Mouse (Mus musculus) stomach, postnatal 0 days (tissue): ENCODE data around the gene Elavl4. TPM values are rescaled to one million over a fixed set of nuclear protein-coding genes. Genes with fewer than 3 reads are reported as not detected.

ENCODE experiments used
- ATAC-seq: fragments of 200-750 bp; cut with Nextera tagmentation; 2 replicates; pipeline ENCODE4 v1.8.0; 2017; ENCODE audit not compliant: low FRiP score, low TSS enrichment
- DNase-seq: peaks from one replicate; pipeline ENCODE4 v3.0.0-alpha.2; 2016; ENCODE audit warnings: low spot score
- H3K27ac ChIP-seq: fragments of 300-500 bp; sonication (generic); replicated peaks from 2 replicates; pipeline ENCODE4 v1.5.1; 2014; ENCODE audit warnings: mild to moderate bottlenecking, control low read depth
- H3K27me3 ChIP-seq: fragments of 300-500 bp; sonication (generic); 2 replicates; pipeline ENCODE4 v1.6.1; 2014; ENCODE audit warnings: low read length; ENCODE audit not compliant: control insufficient read depth, insufficient read depth
- H3K36me3 ChIP-seq: fragments of 300-500 bp; sonication (generic); 2 replicates; pipeline ENCODE4 v1.6.1; 2014; ENCODE audit warnings: low read length, mixed read lengths; ENCODE audit not compliant: control insufficient read depth, insufficient read depth
- H3K4me1 ChIP-seq: fragments of 300-500 bp; sonication (generic); replicated peaks from 2 replicates; pipeline ENCODE4 v1.6.1; 2014; ENCODE audit warnings: antibody characterized with exemption; ENCODE audit not compliant: control insufficient read depth, insufficient read depth
- H3K4me2 ChIP-seq: fragments of 300-500 bp; sonication (generic); replicated peaks from 2 replicates; pipeline ENCODE4 v1.6.1; 2014; ENCODE audit warnings: low read depth, mild to moderate bottlenecking, control low read depth, moderate library complexity
- H3K4me3 ChIP-seq: fragments of 300-500 bp; sonication (generic); 2 replicates; pipeline ENCODE4 v1.5.1; 2014; ENCODE audit warnings: low read depth, low read length, control low read depth
- H3K9ac ChIP-seq: fragments of 300-500 bp; sonication (generic); 2 replicates; pipeline ENCODE4 v1.6.1; 2014; ENCODE audit warnings: mild to moderate bottlenecking, low read length, control low read depth, mixed read lengths
- H3K9me3 ChIP-seq: fragments of 300-500 bp; sonication (generic); 2 replicates; pipeline ENCODE4 v1.6.1; 2016; ENCODE audit warnings: low read length; ENCODE audit not compliant: control insufficient read depth
- CTCF ChIP-seq: IDR thresholded peaks from 2 replicates; pipeline ENCODE4 v1.5.1; 2016; ENCODE audit warnings: antibody characterized with exemption, low read depth, mild to moderate bottlenecking, moderate library complexity
- EP300 ChIP-seq: optimal IDR thresholded peaks from 2 replicates; pipeline ENCODE3; 2016; ENCODE audit warnings: antibody characterized with exemption
- WGBS: fragments of 180-500 bp; shearing (Covaris S2); extraction: QIAGEN DNeasy Blood & Tissue Kit; methylation state at CpG from one replicate; pipeline ENCODE4 v1.1.7; 2014; 5-methylcytosine and 5-hydroxymethylcytosine counted together
- polyA plus RNA-seq: library from polyadenylated mRNA; unstranded; fragments of >200 nt; fragmentation: Nextera tagmentation; extraction: Ambion mirVana; gene quantifications from 2 replicates; pipeline ENCODE4 v1.2.1, GENCODE M21; 2015

Gene Elavl4
- polyA plus RNA-seq, 1 experiment from 2014 or later: 15.3 TPM

GRCm38 (mm10) chr4:110214543-110214942 lies 137.2 kb downstream of the Elavl4 start:
- 74% methylated on average over 6 of the region's 6 CpGs for WGBS
- no peak for TF ChIP-seq EP300
- no peak for TF ChIP-seq CTCF
- Histone ChIP-seq H3K27ac (no peak overlapping the region), H3K27me3 (no peaks in the 10 kb centered on the region), H3K4me3 (no peak overlapping the region), H3K9ac (no peak overlapping the region), H3K9me3 (no peaks in the 10 kb centered on the region), H3K4me2 (no peak overlapping the region), H3K36me3 (no peaks in the 10 kb centered on the region), H3K4me1 (no peaks in the 10 kb centered on the region)
- ATAC-seq (no peak), DNase-seq (no peak)

GRCm38 (mm10) chr4:110213666-110214065 lies 138.0 kb downstream of the Elavl4 start:
- no peak overlapping the region for H3K9ac ChIP-seq
- TF ChIP-seq EP300 (no peak), CTCF (no peak)
- H3K4me1 ChIP-seq: no peaks in the 10 kb centered on the region
- H3K9me3 ChIP-seq: no peaks in the 10 kb centered on the region
- no peak overlapping the region for H3K4me2 ChIP-seq
- H3K27me3 ChIP-seq: no peaks in the 10 kb centered on the region
- no peaks in the 10 kb centered on the region for H3K36me3 ChIP-seq
- no peak overlapping the region for H3K4me3 ChIP-seq
- DNase-seq: no peak
- ATAC-seq: no peak
- no peak overlapping the region for H3K27ac ChIP-seq
- 41% methylated on average over 5 of the region's 5 CpGs for WGBS

DNA sequence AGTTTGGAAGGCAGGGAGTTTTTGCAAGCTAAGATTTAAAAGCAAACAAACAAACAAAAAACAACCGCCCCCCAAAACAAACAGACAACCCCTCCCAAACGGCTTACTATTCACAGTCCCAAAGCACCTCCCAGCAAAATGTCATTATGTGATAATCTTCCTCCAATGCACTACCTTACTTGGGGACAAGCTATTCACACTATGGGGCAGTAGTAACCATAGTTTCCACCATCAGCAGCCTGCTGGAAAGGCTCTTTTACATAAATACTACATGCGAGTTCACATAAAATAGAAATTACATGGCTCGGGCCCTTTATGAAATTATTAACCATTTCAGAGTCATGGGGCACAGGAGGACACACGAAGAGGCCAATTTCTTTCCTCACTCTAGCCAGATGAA lies 141.5 kb downstream of the Elavl4 start:
- no peaks in the 10 kb centered on the region for H3K36me3 ChIP-seq
- no peak overlapping the region for H3K4me2 ChIP-seq
- 74% methylated on average over 5 of the region's 5 CpGs for WGBS
- H3K9ac ChIP-seq: no peak overlapping the region
- H3K27me3 ChIP-seq: no peaks in the 10 kb centered on the region
- ATAC-seq (no peak), DNase-seq (no peak)
- TF ChIP-seq CTCF (no peak), EP300 (no peak)
- no peaks in the 10 kb centered on the region for H3K9me3 ChIP-seq
- H3K4me3 ChIP-seq: no peak overlapping the region
- H3K27ac ChIP-seq: no peak overlapping the region
- H3K4me1 ChIP-seq: no peaks in the 10 kb centered on the region

- no peak overlapping the region for H3K27ac ChIP-seq
- DNase-seq (no peak), ATAC-seq (no peak)
- no peak overlapping the region for H3K4me3 ChIP-seq
- TF ChIP-seq CTCF (no peak), EP300 (no peak)
- H3K36me3 ChIP-seq: no peaks in the 10 kb centered on the region
- no peaks in the 10 kb centered on the region for H3K4me1 ChIP-seq
- WGBS: 68% methylated on average over 5 of the region's 5 CpGs
- no peaks in the 10 kb centered on the region for H3K9me3 ChIP-seq
- H3K4me2 ChIP-seq: no peak overlapping the region
- H3K27me3 ChIP-seq: no peaks in the 10 kb centered on the region
- H3K9ac ChIP-seq: no peak overlapping the region
Observed at GRCm38 (mm10) chr4:110209613-110210012, 142.1 kb downstream of the Elavl4 start.

DNA sequence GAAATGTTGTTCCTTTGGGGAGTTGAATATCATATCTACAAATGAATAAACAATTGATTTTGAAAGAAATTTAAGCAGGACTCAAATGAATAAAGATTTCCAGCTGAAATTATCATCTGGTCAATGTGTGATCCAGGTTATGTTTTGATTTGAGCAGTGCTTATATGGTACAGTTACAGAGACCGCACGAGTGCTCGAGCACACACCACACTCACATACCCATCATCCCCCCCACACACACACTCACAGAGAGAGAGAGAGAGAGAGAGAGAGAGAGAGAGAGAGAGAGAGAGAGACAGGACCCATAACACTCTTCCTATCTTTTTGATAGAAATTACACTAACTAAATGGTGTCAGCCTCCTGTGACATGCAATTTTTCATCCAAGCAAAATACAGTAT lies 150.0 kb downstream of the Elavl4 start:
- no peaks in the 10 kb centered on the region for H3K9me3 ChIP-seq
- TF ChIP-seq CTCF (no peak), EP300 (no peak)
- no peaks in the 10 kb centered on the region for H3K36me3 ChIP-seq
- H3K27me3 ChIP-seq: no peaks in the 10 kb centered on the region
- DNase-seq: no peak
- H3K4me1 ChIP-seq: no peaks in the 10 kb centered on the region
- H3K4me3 ChIP-seq: no peak overlapping the region
- 74% methylated on average over 3 of the region's 3 CpGs for WGBS
- ATAC-seq: no peak
- no peak overlapping the region for H3K27ac ChIP-seq
- H3K9ac ChIP-seq: no peak overlapping the region
- no peak overlapping the region for H3K4me2 ChIP-seq

GRCm38 (mm10) chr4:110199897-110200296 lies 151.8 kb downstream of the Elavl4 start:
- Histone ChIP-seq H3K36me3 (no peaks in the 10 kb centered on the region), H3K9ac (no peak overlapping the region), H3K4me3 (no peak overlapping the region), H3K27me3 (no peaks in the 10 kb centered on the region), H3K27ac (no peak overlapping the region), H3K9me3 (no peaks in the 10 kb centered on the region), H3K4me2 (no peak overlapping the region), H3K4me1 (no peaks in the 10 kb centered on the region)
- no peak for DNase-seq
- no peak for TF ChIP-seq EP300
- no peak for TF ChIP-seq CTCF
- WGBS: 88% methylated on average over 5 of the region's 5 CpGs
- no peak for ATAC-seq
